Mouse (Mus musculus) stomach, postnatal 0 days (tissue): ENCODE data around the gene Tbc1d10a. TPM values are rescaled to one million over a fixed set of nuclear protein-coding genes. Genes with fewer than 3 reads are reported as not detected.

ENCODE experiments used
- ATAC-seq: fragments of 200-750 bp; cut with Nextera tagmentation; 2 replicates; pipeline ENCODE4 v1.8.0; 2017; ENCODE audit not compliant: low FRiP score, low TSS enrichment
- DNase-seq: peaks from one replicate; pipeline ENCODE4 v3.0.0-alpha.2; 2016; ENCODE audit warnings: low spot score
- H3K27ac ChIP-seq: fragments of 300-500 bp; sonication (generic); replicated peaks from 2 replicates; pipeline ENCODE4 v1.5.1; 2014; ENCODE audit warnings: mild to moderate bottlenecking, control low read depth
- H3K27me3 ChIP-seq: fragments of 300-500 bp; sonication (generic); 2 replicates; pipeline ENCODE4 v1.6.1; 2014; ENCODE audit warnings: low read length; ENCODE audit not compliant: control insufficient read depth, insufficient read depth
- H3K36me3 ChIP-seq: fragments of 300-500 bp; sonication (generic); 2 replicates; pipeline ENCODE4 v1.6.1; 2014; ENCODE audit warnings: low read length, mixed read lengths; ENCODE audit not compliant: control insufficient read depth, insufficient read depth
- H3K4me1 ChIP-seq: fragments of 300-500 bp; sonication (generic); replicated peaks from 2 replicates; pipeline ENCODE4 v1.6.1; 2014; ENCODE audit warnings: antibody characterized with exemption; ENCODE audit not compliant: control insufficient read depth, insufficient read depth
- H3K4me2 ChIP-seq: fragments of 300-500 bp; sonication (generic); replicated peaks from 2 replicates; pipeline ENCODE4 v1.6.1; 2014; ENCODE audit warnings: low read depth, mild to moderate bottlenecking, control low read depth, moderate library complexity
- H3K4me3 ChIP-seq: fragments of 300-500 bp; sonication (generic); 2 replicates; pipeline ENCODE4 v1.5.1; 2014; ENCODE audit warnings: low read depth, low read length, control low read depth
- H3K9ac ChIP-seq: fragments of 300-500 bp; sonication (generic); 2 replicates; pipeline ENCODE4 v1.6.1; 2014; ENCODE audit warnings: mild to moderate bottlenecking, low read length, control low read depth, mixed read lengths
- H3K9me3 ChIP-seq: fragments of 300-500 bp; sonication (generic); 2 replicates; pipeline ENCODE4 v1.6.1; 2016; ENCODE audit warnings: low read length; ENCODE audit not compliant: control insufficient read depth
- CTCF ChIP-seq: IDR thresholded peaks from 2 replicates; pipeline ENCODE4 v1.5.1; 2016; ENCODE audit warnings: antibody characterized with exemption, low read depth, mild to moderate bottlenecking, moderate library complexity
- EP300 ChIP-seq: optimal IDR thresholded peaks from 2 replicates; pipeline ENCODE3; 2016; ENCODE audit warnings: antibody characterized with exemption
- WGBS: fragments of 180-500 bp; shearing (Covaris S2); extraction: QIAGEN DNeasy Blood & Tissue Kit; methylation state at CpG from one replicate; pipeline ENCODE4 v1.1.7; 2014; 5-methylcytosine and 5-hydroxymethylcytosine counted together
- polyA plus RNA-seq: library from polyadenylated mRNA; unstranded; fragments of >200 nt; fragmentation: Nextera tagmentation; extraction: Ambion mirVana; gene quantifications from 2 replicates; pipeline ENCODE4 v1.2.1, GENCODE M21; 2015

Gene Tbc1d10a
- polyA plus RNA-seq, 1 experiment from 2014 or later = 35.1 TPM

DNA sequence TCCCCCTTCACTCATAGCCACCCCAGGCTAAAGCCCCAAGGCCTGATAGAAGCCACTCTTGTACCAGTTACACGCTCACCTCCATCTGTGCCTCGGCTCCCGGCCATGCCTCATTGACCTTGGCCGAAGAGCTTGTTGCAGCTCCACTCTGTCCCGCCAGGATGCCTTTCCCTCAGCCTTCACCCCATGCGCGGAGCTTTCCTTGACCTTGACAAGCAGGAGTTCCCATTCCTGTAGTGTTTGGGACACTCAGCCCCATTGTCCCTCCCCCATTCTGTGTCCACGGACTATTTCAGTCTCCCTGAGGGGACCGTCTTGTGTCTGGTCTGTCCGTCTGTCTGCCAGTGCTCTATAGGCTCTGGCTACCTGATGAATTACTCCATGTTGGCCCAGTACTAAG is 26.5 kb downstream of the Tbc1d10a start:
- no peaks in the 10 kb centered on the region for H3K9me3 ChIP-seq
- no peaks in the 10 kb centered on the region for H3K27me3 ChIP-seq
- no peak overlapping the region for H3K4me3 ChIP-seq
- ATAC-seq (no peak), DNase-seq (no peak)
- H3K36me3 ChIP-seq = peaks cover 33% of the 10 kb centered on the region
- 0 out of 2 replicates have a peak overlapping the region, but pooled peaks have one; percentile 13 for H3K27ac ChIP-seq
- H3K4me1 ChIP-seq = no peaks in the 10 kb centered on the region
- no peak overlapping the region for H3K9ac ChIP-seq
- H3K4me2 ChIP-seq = no peak overlapping the region
- no peak for TF ChIP-seq EP300
- no peak for TF ChIP-seq CTCF
- 92% methylated on average over 10 of the region's 10 CpGs for WGBS

DNA sequence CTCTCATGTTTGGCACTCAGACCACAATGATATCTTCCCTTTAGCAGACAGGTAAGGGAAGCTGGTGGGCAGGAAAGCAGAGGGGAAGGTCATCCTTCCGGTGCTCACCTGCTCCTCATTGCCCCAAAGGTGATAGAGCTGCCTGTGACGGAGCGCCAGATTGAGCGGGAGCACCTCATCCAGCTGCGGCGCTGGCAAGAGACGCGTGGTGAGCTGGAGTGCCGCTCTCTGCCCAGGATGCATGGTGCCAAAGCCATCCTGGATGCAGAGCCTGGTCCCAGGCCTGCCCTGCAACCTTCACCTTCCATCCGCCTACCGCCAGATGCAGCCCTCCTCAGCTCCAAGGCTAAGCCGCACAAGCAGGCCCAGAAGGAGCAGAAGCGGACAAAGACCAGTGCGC is 28.0 kb downstream of the Tbc1d10a start:
- H3K27ac ChIP-seq = no peak overlapping the region
- DNase-seq (no peak), ATAC-seq (no peak)
- H3K4me1 ChIP-seq = no peaks in the 10 kb centered on the region
- H3K9ac ChIP-seq = no peak overlapping the region
- no peak for TF ChIP-seq CTCF
- TF ChIP-seq EP300 = no peak
- no peak overlapping the region for H3K4me3 ChIP-seq
- no peak overlapping the region for H3K4me2 ChIP-seq
- H3K9me3 ChIP-seq = no peaks in the 10 kb centered on the region
- WGBS = 93% methylated on average over 14 of the region's 14 CpGs
- H3K36me3 ChIP-seq = peaks cover 31% of the 10 kb centered on the region
- H3K27me3 ChIP-seq = no peaks in the 10 kb centered on the region

DNA sequence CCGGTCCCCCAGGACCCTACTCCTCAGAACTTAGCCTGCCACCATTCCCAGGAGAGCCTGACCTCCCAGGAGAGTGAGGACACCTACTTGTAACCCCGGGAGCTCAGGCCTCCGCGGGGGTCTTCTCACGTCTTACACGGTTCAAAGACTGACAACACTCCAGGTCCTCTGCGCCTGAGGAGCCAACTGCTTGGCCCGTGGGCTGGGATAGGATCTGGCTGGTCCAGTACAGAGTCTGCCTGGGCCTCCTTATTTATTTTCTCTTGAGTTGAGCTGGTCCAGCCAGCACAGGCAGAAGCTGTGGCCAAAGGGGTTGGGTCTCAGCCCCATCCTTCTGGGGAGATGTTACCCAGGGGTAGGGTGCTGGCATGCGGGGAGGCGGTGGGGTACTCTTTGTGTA is 28.5 kb downstream of the Tbc1d10a start:
- no peaks in the 10 kb centered on the region for H3K9me3 ChIP-seq
- WGBS = 79% methylated on average over 10 of the region's 10 CpGs
- no peaks in the 10 kb centered on the region for H3K27me3 ChIP-seq
- no peak overlapping the region for H3K27ac ChIP-seq
- H3K4me2 ChIP-seq = no peak overlapping the region
- DNase-seq = no peak
- no peak for ATAC-seq
- H3K4me3 ChIP-seq = no peak overlapping the region
- no peak overlapping the region for H3K9ac ChIP-seq
- H3K4me1 ChIP-seq = no peaks in the 10 kb centered on the region
- H3K36me3 ChIP-seq = peaks cover 26% of the 10 kb centered on the region
- TF ChIP-seq EP300 = no peak
- no peak for TF ChIP-seq CTCF

DNA sequence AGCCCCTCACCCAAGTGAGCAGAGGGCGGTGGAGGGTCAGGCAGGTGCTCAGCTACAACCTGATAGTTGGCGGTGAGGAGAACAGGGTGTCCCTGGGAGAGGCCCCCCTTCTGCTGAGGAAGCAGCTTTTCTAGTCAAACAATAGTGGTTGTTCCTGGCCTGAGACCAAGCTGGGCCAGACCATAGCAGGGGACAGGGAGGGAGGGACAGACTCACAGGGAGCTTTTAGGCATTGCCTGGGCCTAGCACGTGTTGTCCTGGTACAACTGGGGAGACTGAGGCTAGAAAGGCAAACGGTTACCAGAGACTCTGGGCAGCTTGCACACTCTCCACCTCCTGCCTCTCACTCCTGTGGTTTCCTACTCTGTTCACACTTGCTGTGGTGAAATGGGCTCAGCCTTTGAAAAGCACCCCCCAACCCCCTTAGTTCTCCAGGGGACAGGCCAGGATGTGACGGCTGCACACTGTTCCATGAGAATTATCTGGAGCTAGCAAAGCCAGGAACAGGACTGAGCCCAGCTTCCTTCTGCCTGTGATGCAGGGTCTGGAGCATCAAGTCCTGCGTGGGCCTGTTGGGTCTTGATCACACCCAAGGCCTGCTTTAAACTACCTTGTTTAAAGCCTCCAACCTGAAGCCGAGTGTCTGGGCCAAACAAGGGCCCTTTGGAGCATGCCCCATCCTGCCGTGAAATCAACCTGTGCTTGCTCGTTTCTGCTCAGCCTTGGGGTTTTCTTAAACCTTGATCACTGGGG is 29.8 kb downstream of the Tbc1d10a start:
- ATAC-seq = peak; percentile 22; the same call in 1 of the 2 replicates
- Histone ChIP-seq H3K27me3 (no peaks in the 10 kb centered on the region), H3K4me2 (no peak overlapping the region), H3K4me3 (no peak overlapping the region), H3K36me3 (peaks cover 25% of the 10 kb centered on the region), H3K4me1 (no peaks in the 10 kb centered on the region), H3K9me3 (no peaks in the 10 kb centered on the region), H3K27ac (peak overlapping the region; percentile 81), H3K9ac (no peak overlapping the region; the same call in 1 of the 2 replicates)
- WGBS = 67% methylated on average over 9 of the region's 9 CpGs
- no peak for TF ChIP-seq CTCF
- peak; percentile 65 for DNase-seq

DNA sequence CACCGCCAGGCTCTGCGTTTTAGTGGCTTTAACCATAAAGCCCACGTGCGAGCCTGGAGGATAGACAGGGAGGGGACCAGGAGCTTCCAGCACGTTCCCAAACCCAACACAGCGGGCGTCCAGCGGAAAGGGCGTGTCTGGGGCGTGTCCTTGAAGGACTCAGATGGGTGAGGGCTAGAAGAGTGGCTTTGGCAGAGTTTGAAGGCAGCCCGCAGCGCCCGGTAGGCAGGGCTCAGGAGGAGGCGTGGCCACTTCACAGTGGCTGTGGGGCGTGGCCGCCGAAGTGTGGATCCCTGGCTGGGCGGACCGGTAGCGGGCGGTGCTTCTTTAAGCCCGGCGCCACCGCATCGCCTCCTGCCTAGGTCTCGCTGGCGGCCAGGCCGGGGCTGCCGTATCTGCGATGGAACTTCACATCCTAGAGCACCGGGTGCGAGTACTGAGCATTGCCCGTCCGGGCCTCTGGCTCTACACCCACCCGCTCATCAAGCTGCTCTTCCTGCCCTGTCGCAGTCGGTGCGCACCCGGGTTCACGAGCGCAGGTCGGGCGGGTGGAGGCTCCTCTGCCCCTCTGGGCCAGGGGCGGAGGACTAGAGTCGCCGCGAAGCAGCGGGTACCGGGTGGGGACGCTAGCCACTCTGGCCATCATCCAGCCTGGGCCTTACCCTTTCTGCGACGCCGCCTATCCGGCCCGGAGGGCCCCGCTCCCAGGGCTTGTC is 31.5 kb downstream of the Tbc1d10a start, which contains the start of gene Castor1:
TSS of gene Castor1 (plus strand) at position 312 of the 716 bp plus-strand sequence.
- no peaks in the 10 kb centered on the region for H3K27me3 ChIP-seq
- peak within 1 kb of the TSS; percentile 58 for H3K9ac ChIP-seq
- peak within 1 kb of the TSS; percentile 59 for H3K4me3 ChIP-seq
- DNase-seq = peak; percentile 93
- H3K27ac ChIP-seq = peak within 1 kb of the TSS; percentile 81
- peak within 1 kb of the TSS; percentile 95 for H3K4me2 ChIP-seq
- ATAC-seq = peak; percentile 85
- H3K9me3 ChIP-seq = no peaks in the 10 kb centered on the region
- H3K4me1 ChIP-seq = no peaks in the 10 kb centered on the region
- H3K36me3 ChIP-seq = peaks cover 20% of the 10 kb centered on the region
- WGBS = 2% methylated on average over 56 of the region's 56 CpGs
- TF ChIP-seq EP300 (peak; percentile 24), CTCF (peak; percentile 14; the same call in 1 of the 2 replicates)

DNA sequence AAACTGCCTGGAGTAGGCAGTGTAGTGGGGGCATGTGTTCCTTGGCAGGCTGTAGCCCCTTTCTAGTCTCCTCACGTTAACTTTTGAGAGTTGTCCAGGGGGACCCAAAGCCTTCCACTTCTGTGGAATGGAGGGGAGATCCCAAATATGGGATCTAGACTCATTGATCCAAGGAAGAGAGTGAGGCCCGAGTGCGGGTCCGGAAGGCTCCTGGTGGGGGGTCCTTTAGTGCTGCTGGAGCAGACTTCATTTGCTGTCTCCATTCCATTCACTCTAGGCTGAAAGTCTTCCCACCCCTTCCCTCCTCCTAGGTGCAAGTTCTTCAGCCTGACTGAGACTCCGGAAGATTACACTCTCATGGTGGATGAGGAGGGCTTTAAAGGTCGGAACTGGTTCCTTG is 32.0 kb downstream of the Tbc1d10a start:
- no peaks in the 10 kb centered on the region for H3K9me3 ChIP-seq
- H3K4me3 ChIP-seq = peak overlapping the region; percentile 59
- H3K4me2 ChIP-seq = peak overlapping the region; percentile 95
- no peak for DNase-seq
- H3K27me3 ChIP-seq = no peaks in the 10 kb centered on the region
- H3K36me3 ChIP-seq = peaks cover 18% of the 10 kb centered on the region
- H3K9ac ChIP-seq = peak overlapping the region; percentile 58
- no peak for ATAC-seq
- no peak for TF ChIP-seq EP300
- no peak for TF ChIP-seq CTCF
- H3K27ac ChIP-seq = peak overlapping the region; percentile 45
- WGBS = 16% methylated on average over 6 of the region's 6 CpGs
- H3K4me1 ChIP-seq = no peaks in the 10 kb centered on the region
